Mouse (Mus musculus) ovary, adult 2 months (tissue): ENCODE results near the gene Plxna3. TPM values are rescaled to one million over a fixed set of nuclear protein-coding genes. Genes with fewer than 3 reads are reported as not detected.

Source experiments
- polyA plus RNA-seq: library from polyadenylated mRNA; depleted of rRNA; stranded (reverse); fragments of >200 nt; gene quantifications from 2 replicates; pipeline ENCODE4 v1.2.3, GENCODE M21; 2012; rRNA removed

The Plxna3 gene
- polyA plus RNA-seq = 52.6 and 54.4 TPM in 2 replicates

DNA sequence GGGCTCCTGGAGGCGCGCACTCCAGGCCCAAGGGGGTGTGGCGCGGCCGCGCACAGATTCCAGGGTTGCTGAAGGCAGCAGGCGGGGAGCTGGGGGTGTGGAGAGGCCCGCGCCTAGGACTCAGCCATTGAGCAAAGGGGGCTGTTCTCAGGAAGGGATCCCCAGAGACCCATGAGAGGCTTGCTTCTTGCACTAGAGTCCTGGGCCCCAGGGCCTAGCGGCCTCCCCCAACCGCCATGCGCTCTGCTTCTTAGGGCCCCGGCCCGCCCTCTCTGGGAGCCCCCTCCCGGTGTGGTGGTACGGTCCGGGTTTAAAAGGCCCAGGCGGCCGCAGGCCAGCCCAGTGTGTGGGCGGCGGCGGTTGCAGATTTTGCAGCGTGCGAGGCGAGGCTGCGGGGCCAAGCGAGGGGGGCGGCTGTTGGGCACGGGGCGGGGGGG lies at the start of gene Plxna3:
Gene Plxna3, plus strand, starts transcription at position 342 of the 437 bp plus-strand sequence.

DNA sequence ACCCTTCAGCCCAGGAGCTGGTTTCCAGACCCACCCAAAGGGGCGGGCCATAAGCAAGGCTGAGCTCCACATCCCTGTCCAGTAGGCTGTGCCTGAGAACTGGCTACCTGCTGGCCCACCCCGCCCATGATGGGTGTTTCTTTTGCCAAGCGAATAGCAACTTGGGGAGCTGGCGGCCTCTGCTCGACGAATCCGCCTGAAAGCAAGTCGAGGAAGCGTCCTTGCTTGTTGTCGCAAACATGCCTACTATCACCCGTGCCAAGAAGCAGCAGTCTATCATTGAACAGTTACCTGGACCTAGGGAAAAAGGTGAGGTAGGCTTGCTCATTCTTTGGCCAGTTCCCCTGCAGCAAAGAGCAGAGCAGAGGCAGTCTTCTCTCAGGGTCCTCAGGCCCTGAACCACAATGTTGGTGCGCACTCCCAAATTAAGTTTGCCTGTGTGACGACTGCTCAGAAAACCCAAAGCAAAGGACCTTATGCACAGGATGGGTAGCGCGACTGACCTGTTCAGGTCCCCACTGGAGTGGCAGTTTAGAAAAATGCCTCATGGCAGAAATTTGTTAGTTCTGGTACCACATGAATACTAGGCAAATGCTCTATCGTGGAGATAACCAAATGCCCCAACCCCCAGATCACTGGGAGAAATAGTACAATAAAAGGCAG lies 47.0 kb upstream of the Plxna3 start, which contains the start of the genes Taz and Dnase1l1:
Gene Taz, plus strand, starts transcription at position 181 of the 663 bp plus-strand sequence.
Gene Dnase1l1, minus strand, starts transcription at position 606 of the 663 bp plus-strand sequence.

GRCm38 (mm10) chrX:74296538-74297448 lies 32.1 kb upstream of the Plxna3 start, which contains the start of gene Atp6ap1:
Gene Atp6ap1, plus strand, starts transcription at chrX:74297097.

GRCm38 (mm10) chrX:74304867-74305700 lies 23.8 kb upstream of the Plxna3 start, which contains the start of gene Gdi1:
Gene Gdi1, plus strand, starts transcription at chrX:74304998.

GRCm38 (mm10) chrX:74312540-74313464 lies 16.1 kb upstream of the Plxna3 start, which contains the start of gene Fam50a:
Gene Fam50a, plus strand, starts transcription at chrX:74313033.

GRCm38 (mm10) chrX:74353467-74353770 lies 24.6 kb downstream of the Plxna3 start, which contains the start of gene Lage3:
Gene Lage3, minus strand, starts transcription at chrX:74353618.

GRCm38 (mm10) chrX:74372888-74373549 lies 44.2 kb downstream of the Plxna3 start, which contains the start of the genes Ubl4a and Slc10a3:
Gene Ubl4a, minus strand, starts transcription at chrX:74373218.
Gene Slc10a3, minus strand, starts transcription at chrX:74373349.

GRCm38 (mm10) chrX:74392535-74393443 lies 63.9 kb downstream of the Plxna3 start, which contains the start of the genes Fam3a and Ikbkg:
Gene Fam3a, minus strand, starts transcription at chrX:74393272.
Gene Ikbkg, plus strand, starts transcription at chrX:74393290.

Other genes with a start within 250 kb of the Plxna3 start
- not detected in 2 replicates for gene Opn1mw, start 201.6 kb upstream of the Plxna3 start, polyA plus RNA-seq
- 6.5 and 6.8 TPM in 2 replicates for gene Mecp2, start 193.7 kb upstream of the Plxna3 start, polyA plus RNA-seq
- not detected in 2 replicates for gene Tex28, start 161.2 kb upstream of the Plxna3 start, polyA plus RNA-seq
- gene Tktl1, start 151.8 kb upstream of the Plxna3 start, polyA plus RNA-seq = not detected in 2 replicates
- gene Flna, start 79.2 kb upstream of the Plxna3 start, polyA plus RNA-seq = 1,320 and 1,493 TPM in 2 replicates
- gene Emd, start 74.4 kb upstream of the Plxna3 start, polyA plus RNA-seq = 98.6 and 99.3 TPM in 2 replicates
- gene Rpl10, start 58.3 kb upstream of the Plxna3 start, polyA plus RNA-seq = 2,034 and 2,389 TPM in 2 replicates
- gene Taz, start 47.2 kb upstream of the Plxna3 start, polyA plus RNA-seq = 142 and 175 TPM in 2 replicates
- gene Dnase1l1, start 46.7 kb upstream of the Plxna3 start, polyA plus RNA-seq = 12.3 and 16.7 TPM in 2 replicates
- 496 and 534 TPM in 2 replicates for gene Atp6ap1, start 32.0 kb upstream of the Plxna3 start, polyA plus RNA-seq
- gene Gdi1, start 24.1 kb upstream of the Plxna3 start, polyA plus RNA-seq = 168 and 233 TPM in 2 replicates
- 21.1 and 32.9 TPM in 2 replicates for gene Fam50a, start 16.0 kb upstream of the Plxna3 start, polyA plus RNA-seq
- gene Lage3, start 24.6 kb downstream of the Plxna3 start, polyA plus RNA-seq = 35.4 and 57.3 TPM in 2 replicates
- gene Ubl4a, start 44.2 kb downstream of the Plxna3 start, polyA plus RNA-seq = 41.1 and 49.1 TPM in 2 replicates
- 28.8 and 36.6 TPM in 2 replicates for gene Slc10a3, start 44.3 kb downstream of the Plxna3 start, polyA plus RNA-seq
- gene Fam3a, start 64.2 kb downstream of the Plxna3 start, polyA plus RNA-seq = 44.5 and 55.3 TPM in 2 replicates
- gene Ikbkg, start 64.2 kb downstream of the Plxna3 start, polyA plus RNA-seq = 19.2 and 26.4 TPM in 2 replicates
- gene G6pdx, start 100.1 kb downstream of the Plxna3 start, polyA plus RNA-seq = 55.0 and 66.7 TPM in 2 replicates
- gene Gm6880, start 152.3 kb downstream of the Plxna3 start, polyA plus RNA-seq = not detected in 2 replicates
- gene Olfr1326-ps1, start 245.8 kb downstream of the Plxna3 start, polyA plus RNA-seq = not detected in 2 replicates